Mouse (Mus musculus) cortical plate, adult 2 months (tissue): Measurements from ENCODE around the gene Palld.

Experiments
- CTCF ChIP-seq: fragments of 200-500 bp; IDR thresholded peaks from 2 replicates; pipeline ENCODE4 v1.5.1; 2011; ENCODE audit warnings: mild to moderate bottlenecking, control low read depth, low read length; ENCODE audit not compliant: insufficient read depth; ENCODE audit errors: extremely low read depth
- POLR2A ChIP-seq: fragments of 200-500 bp; IDR thresholded peaks from 2 replicates; pipeline ENCODE4 v1.6.1; 2011; ENCODE audit warnings: mild to moderate bottlenecking, low read length, control low read depth; ENCODE audit not compliant: insufficient read depth; ENCODE audit errors: extremely low read depth

DNA sequence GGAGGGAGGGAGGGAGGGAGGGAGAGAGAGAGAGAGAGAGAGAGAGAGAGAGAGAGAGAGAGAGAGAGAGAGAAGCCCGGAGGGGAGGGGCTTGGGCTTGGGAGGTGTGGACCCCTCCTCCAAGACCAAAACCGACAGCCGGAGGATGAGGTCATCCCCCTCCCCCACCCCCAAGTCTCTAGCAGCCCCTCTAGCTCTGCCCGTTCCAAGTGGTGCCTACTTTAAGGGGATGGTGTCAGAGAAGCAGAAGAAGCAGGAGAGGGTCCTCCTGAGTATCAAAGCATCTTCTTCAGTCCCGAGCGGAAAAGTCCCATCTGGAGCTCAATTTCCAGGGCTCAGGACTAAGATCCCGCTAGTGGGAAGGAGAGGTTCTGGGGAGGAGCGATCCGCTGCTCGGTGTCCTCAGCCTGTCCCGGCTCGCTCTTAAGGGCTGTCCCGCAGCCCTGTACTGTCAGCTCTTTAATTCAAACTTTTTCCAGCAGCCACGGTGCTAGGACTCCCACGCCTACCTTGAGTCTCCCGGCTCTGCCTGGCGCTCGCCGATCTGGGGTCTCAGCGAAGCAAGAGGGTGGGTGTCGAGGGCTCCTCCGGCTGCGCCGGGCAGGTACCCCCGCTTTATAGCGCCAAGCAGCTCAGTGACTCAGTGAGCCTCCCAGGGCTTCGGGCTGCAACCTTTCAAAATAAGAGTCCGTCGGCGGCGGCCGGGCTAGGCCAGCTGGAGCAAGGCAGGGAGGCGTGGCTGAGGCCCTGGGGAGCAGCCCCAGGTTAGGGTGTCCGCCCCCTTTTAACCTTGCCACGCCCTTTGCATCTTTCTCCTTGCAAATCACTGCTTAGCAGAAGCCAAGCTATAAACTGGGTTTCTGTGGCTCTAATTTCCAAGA lies 311.7 kb downstream of the Palld start:
- no peak for TF ChIP-seq CTCF
- no peak for TF ChIP-seq POLR2A
